ENCODE assay signal across 27 mouse cellular contexts in genomic region chr5:135457961-135458360, GRCm38 (mm10).
"Had no signal": no experiment of that assay in that cellular context is flagged by ENCODE, and none has a peak within 500 bp of the region (broad histone marks: within the 10 kb centered on the region; RNA-seq: fewer than 3 reads in every experiment).

No protein-coding gene starts in this region.

- H3K27me3 ChIP-seq: embryonic facial prominence, embryonic 12.5 days; embryonic facial prominence, embryonic 13.5 days; embryonic facial prominence, embryonic 15.5 days; forebrain, embryonic 12.5 days; forebrain, embryonic 13.5 days; forebrain, embryonic 15.5 days had no signal

- ATAC-seq: forebrain, embryonic 13.5 days; forebrain, embryonic 14.5 days; forebrain, embryonic 15.5 days; forebrain, embryonic 16.5 days; forebrain, postnatal 0 days had no signal

- H3K27ac ChIP-seq: embryonic facial prominence, embryonic 10.5 days; embryonic facial prominence, embryonic 12.5 days; embryonic facial prominence, embryonic 13.5 days; embryonic facial prominence, embryonic 15.5 days; forebrain, embryonic 10.5 days; forebrain, embryonic 12.5 days; forebrain, embryonic 13.5 days; forebrain, embryonic 15.5 days; gastrocnemius, adult 2 months; heart, adult 2 months had no signal

- H3K4me1 ChIP-seq: embryonic facial prominence, embryonic 12.5 days had no signal

- H3K4me3 ChIP-seq: embryonic facial prominence, embryonic 10.5 days; embryonic facial prominence, embryonic 12.5 days; embryonic facial prominence, embryonic 13.5 days; embryonic facial prominence, embryonic 15.5 days; erythroblast, embryonic 14.5 days; forebrain, embryonic 10.5 days; forebrain, embryonic 12.5 days; forebrain, embryonic 13.5 days; forebrain, embryonic 15.5 days; gastrocnemius, adult 2 months; heart, adult 2 months had no signal

- DNase-seq: cerebellum, adult 9-10 months; cerebellum, adult 9-11 months; cerebellum, postnatal 10 days; cerebellum, postnatal 14 days; cerebellum, postnatal 25 days; cerebellum, postnatal 36 days; embryo, embryonic 11 days; forebrain, postnatal 0 days; gastrocnemius, adult 2 months; gastrocnemius, postnatal 10 days; gastrocnemius, postnatal 14 days; gastrocnemius, postnatal 25 days; gastrocnemius, postnatal 36 days; heart, adult 11 months; heart, adult 18-20 months; heart, adult 2 months had no signal
